Mouse (Mus musculus) midbrain, embryonic 11.5 days (tissue): Measurements from ENCODE around the gene Hps1. TPM values are rescaled to one million over a fixed set of nuclear protein-coding genes. Genes with fewer than 3 reads are reported as not detected.

Experiments
- ATAC-seq: fragments of 200-750 bp; cut with Nextera tagmentation; 2 replicates; pipeline ENCODE4 v1.8.0; 2017; ENCODE audit warnings: moderate TSS enrichment, moderate library complexity; ENCODE audit not compliant: low FRiP score
- DNase-seq: peaks from one replicate; pipeline ENCODE4 v3.0.0; 2015; ENCODE audit warnings: low spot score; ENCODE audit errors: missing footprints
- H3K27ac ChIP-seq: fragments of 300-500 bp; sonication (generic); 2 replicates; pipeline ENCODE4 v1.5.1; 2014; ENCODE audit warnings: low read depth, low read length
- H3K27me3 ChIP-seq: fragments of 300-500 bp; sonication (generic); 2 replicates; pipeline ENCODE4 v1.6.1; 2014; ENCODE audit warnings: mild to moderate bottlenecking, low read length, moderate library complexity, mixed read lengths; ENCODE audit not compliant: control insufficient read depth, insufficient read depth
- H3K36me3 ChIP-seq: fragments of 300-500 bp; sonication (generic); 2 replicates; pipeline ENCODE4 v1.6.1; 2014; ENCODE audit warnings: mild to moderate bottlenecking, low read length, moderate library complexity, mixed read lengths; ENCODE audit not compliant: control insufficient read depth, insufficient read depth
- H3K4me1 ChIP-seq: fragments of 300-500 bp; sonication (generic); 2 replicates; pipeline ENCODE4 v1.6.1; 2014; ENCODE audit warnings: low read length; ENCODE audit not compliant: control insufficient read depth, insufficient read depth
- H3K4me2 ChIP-seq: fragments of 300-500 bp; sonication (generic); 2 replicates; pipeline ENCODE4 v1.6.1; 2014; ENCODE audit warnings: mild to moderate bottlenecking, moderate library complexity
- H3K4me3 ChIP-seq: fragments of 300-500 bp; sonication (generic); 2 replicates; pipeline ENCODE4 v1.5.1; 2014; ENCODE audit warnings: low read depth, low read length
- H3K9ac ChIP-seq: fragments of 300-500 bp; sonication (generic); 2 replicates; pipeline ENCODE4 v1.6.1; 2014; ENCODE audit warnings: low read length
- H3K9me3 ChIP-seq: fragments of 300-500 bp; sonication (generic); 2 replicates; pipeline ENCODE4 v1.6.1; 2016; ENCODE audit warnings: low read length; ENCODE audit not compliant: control insufficient read depth
- WGBS: fragments of 180-500 bp; shearing (Covaris S2); extraction: QIAGEN DNeasy Blood & Tissue Kit; methylation state at CpG from one replicate; pipeline ENCODE4 v1.1.7; 2014; 5-methylcytosine and 5-hydroxymethylcytosine counted together
- polyA plus RNA-seq: library from polyadenylated mRNA; unstranded; fragments of >200 nt; fragmentation: Nextera tagmentation; extraction: Ambion mirVana; gene quantifications from 2 replicates; pipeline ENCODE4 v1.2.1, GENCODE M21; 2014

Gene Hps1
- polyA plus RNA-seq, 1 experiment from 2014 or later: 10.3 TPM

DNA sequence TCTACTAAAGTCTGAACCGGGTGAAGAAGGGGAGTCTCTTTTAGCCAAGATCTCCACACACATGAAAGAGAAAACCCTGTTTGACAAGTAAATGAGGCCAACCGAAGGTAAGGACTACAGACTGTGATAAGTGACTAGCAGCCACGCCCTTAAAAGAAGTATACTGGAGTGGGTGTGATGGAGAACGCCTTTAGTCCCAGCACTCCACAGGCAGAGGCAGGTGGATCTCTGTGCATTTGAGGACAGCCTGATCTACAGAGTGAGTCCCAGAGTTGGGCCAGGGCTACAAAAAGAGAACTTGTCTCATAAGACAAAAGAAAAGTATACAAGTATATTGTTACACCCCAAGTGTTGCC lies 33.9 kb downstream of the Hps1 start:
- no peak overlapping the region for H3K4me2 ChIP-seq
- peaks cover under 1% of the 10 kb centered on the region; the same call in 1 of the 2 replicates for H3K4me1 ChIP-seq
- H3K36me3 ChIP-seq: no peaks in the 10 kb centered on the region
- 79% methylated on average over 4 of the region's 4 CpGs for WGBS
- DNase-seq: no peak
- H3K9me3 ChIP-seq: no peaks in the 10 kb centered on the region
- H3K9ac ChIP-seq: no peak overlapping the region
- H3K27ac ChIP-seq: no peak overlapping the region
- H3K27me3 ChIP-seq: no peaks in the 10 kb centered on the region
- H3K4me3 ChIP-seq: no peak overlapping the region
- no peak for ATAC-seq

DNA sequence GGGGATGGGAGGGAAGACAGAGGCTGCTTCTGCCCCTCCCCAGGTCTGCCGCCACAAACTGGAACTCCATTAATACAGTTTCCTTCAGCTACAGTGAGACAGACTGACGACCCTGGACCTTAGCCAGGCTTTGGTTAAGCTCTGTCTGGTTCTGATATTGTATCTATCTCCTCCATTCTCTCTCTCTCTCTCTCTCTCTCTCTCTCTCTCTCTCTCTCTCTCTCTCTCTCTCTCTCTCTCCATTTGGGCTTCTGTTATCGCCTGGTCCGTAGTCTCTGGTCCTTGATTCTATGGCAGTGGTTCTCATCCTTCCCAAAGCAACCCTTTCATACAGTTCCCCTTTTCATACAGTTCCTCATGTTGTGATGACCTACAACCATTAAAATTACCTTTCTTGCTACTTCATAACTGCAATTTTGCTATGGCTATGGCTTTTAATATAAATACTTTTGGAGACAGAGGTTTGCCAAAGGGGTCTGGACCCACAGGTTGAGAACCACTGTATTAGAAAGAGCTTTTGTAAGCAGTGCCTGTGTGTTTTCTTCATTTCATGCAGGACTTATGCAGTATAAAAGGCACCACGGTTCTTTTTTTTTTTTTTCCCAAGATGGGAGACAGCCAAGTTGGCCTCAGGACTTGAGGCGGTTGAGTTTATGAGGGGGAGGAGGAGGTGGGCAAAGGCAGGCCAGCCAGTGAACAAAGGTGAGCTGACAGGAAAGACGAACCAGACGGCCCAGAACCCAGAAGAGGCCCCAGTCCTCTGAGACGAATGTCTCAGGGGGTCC lies 34.5 kb downstream of the Hps1 start:
- H3K4me2 ChIP-seq: no peak overlapping the region
- no peaks in the 10 kb centered on the region for H3K4me1 ChIP-seq
- no peaks in the 10 kb centered on the region for H3K36me3 ChIP-seq
- no peak overlapping the region for H3K27ac ChIP-seq
- WGBS: 74% methylated on average over 9 of the region's 9 CpGs
- no peak for ATAC-seq
- DNase-seq: no peak
- H3K9me3 ChIP-seq: no peaks in the 10 kb centered on the region
- H3K4me3 ChIP-seq: no peak overlapping the region
- no peaks in the 10 kb centered on the region for H3K27me3 ChIP-seq
- no peak overlapping the region for H3K9ac ChIP-seq

- Histone ChIP-seq H3K4me3 (no peak overlapping the region), H3K9me3 (no peaks in the 10 kb centered on the region), H3K27ac (no peak overlapping the region), H3K4me1 (no peaks in the 10 kb centered on the region), H3K27me3 (no peaks in the 10 kb centered on the region), H3K36me3 (no peaks in the 10 kb centered on the region), H3K4me2 (no peak overlapping the region), H3K9ac (no peak overlapping the region)
- DNase-seq (peak; percentile 86), ATAC-seq (peak; percentile 77)
- WGBS: 34% methylated on average over 4 of the region's 4 CpGs
These were observed 35.6 kb downstream of the Hps1 start for GRCm38 (mm10) chr19:42744162-42744586.

- DNase-seq (no peak), ATAC-seq (no peak)
- no peak overlapping the region for H3K4me2 ChIP-seq
These were observed 36.5 kb downstream of the Hps1 start for GRCm38 (mm10) chr19:42743261-42743660.

GRCm38 (mm10) chr19:42741884-42742283 lies 37.9 kb downstream of the Hps1 start:
- ATAC-seq: no peak
- Histone ChIP-seq H3K4me3 (no peak overlapping the region), H3K4me2 (no peak overlapping the region), H3K9ac (no peak overlapping the region), H3K27ac (no peak overlapping the region), H3K4me1 (no peaks in the 10 kb centered on the region), H3K36me3 (no peaks in the 10 kb centered on the region), H3K27me3 (no peaks in the 10 kb centered on the region), H3K9me3 (no peaks in the 10 kb centered on the region)
- no peak for DNase-seq
- 85% methylated on average over 14 of the region's 14 CpGs for WGBS

More at GRCm38 (mm10) chr19:42743261-42743660, 36.5 kb downstream of the Hps1 start:
- WGBS: 73% methylated on average over 16 of the region's 16 CpGs
- Histone ChIP-seq H3K9me3 (no peaks in the 10 kb centered on the region), H3K27me3 (no peaks in the 10 kb centered on the region), H3K4me3 (no peak overlapping the region), H3K4me1 (no peaks in the 10 kb centered on the region), H3K9ac (no peak overlapping the region), H3K36me3 (no peaks in the 10 kb centered on the region), H3K27ac (no peak overlapping the region)

GRCm38 (mm10) chr19:42740163-42740899 lies 39.4 kb downstream of the Hps1 start:
- Histone ChIP-seq H3K9ac (no peak overlapping the region), H3K27ac (no peak overlapping the region), H3K4me3 (no peak overlapping the region), H3K36me3 (no peaks in the 10 kb centered on the region), H3K4me1 (no peaks in the 10 kb centered on the region), H3K4me2 (no peak overlapping the region), H3K9me3 (no peaks in the 10 kb centered on the region), H3K27me3 (no peaks in the 10 kb centered on the region)
- DNase-seq (no peak), ATAC-seq (no peak)
- WGBS: 81% methylated on average over 8 of the region's 8 CpGs

GRCm38 (mm10) chr19:42739734-42740133 lies 40.0 kb downstream of the Hps1 start:
- Histone ChIP-seq H3K9me3 (no peaks in the 10 kb centered on the region), H3K4me1 (no peaks in the 10 kb centered on the region), H3K4me2 (no peak overlapping the region), H3K9ac (no peak overlapping the region), H3K27me3 (no peaks in the 10 kb centered on the region), H3K36me3 (no peaks in the 10 kb centered on the region), H3K27ac (no peak overlapping the region), H3K4me3 (no peak overlapping the region)
- ATAC-seq: no peak
- WGBS: 90% methylated on average over 6 of the region's 6 CpGs
- no peak for DNase-seq

GRCm38 (mm10) chr19:42737753-42738152 lies 42.0 kb downstream of the Hps1 start:
- WGBS: 73% methylated on average over 9 of the region's 9 CpGs
- ATAC-seq: no peak
- no peaks in the 10 kb centered on the region for H3K27me3 ChIP-seq

DNA sequence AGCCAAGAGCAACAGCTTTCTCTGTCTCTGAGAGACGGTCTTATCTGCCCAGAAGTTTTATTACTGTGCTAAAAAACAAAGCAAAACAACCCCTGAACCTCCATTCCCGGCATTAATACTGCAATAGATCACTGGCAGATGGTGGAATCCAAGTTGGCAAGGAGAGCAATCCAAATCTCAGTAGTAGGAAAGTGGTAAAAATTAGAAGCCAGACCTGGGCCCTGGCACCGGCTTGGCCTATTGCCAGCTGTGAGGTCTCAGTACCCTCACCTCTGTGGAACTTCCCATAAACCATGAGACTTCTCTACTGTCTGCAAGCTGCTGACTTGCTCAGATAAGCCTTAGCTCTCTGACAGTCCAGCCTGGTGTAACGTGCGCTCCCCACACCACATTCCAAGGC lies 44.8 kb downstream of the Hps1 start:
- Histone ChIP-seq H3K36me3 (no peaks in the 10 kb centered on the region), H3K9ac (no peak overlapping the region), H3K27ac (no peak overlapping the region), H3K27me3 (no peaks in the 10 kb centered on the region), H3K4me2 (no peak overlapping the region), H3K9me3 (no peaks in the 10 kb centered on the region), H3K4me1 (no peaks in the 10 kb centered on the region), H3K4me3 (no peak overlapping the region)
- DNase-seq: no peak
- ATAC-seq: no peak
- 85% methylated on average over 5 of the region's 5 CpGs for WGBS

More at GRCm38 (mm10) chr19:42737753-42738152, 42.0 kb downstream of the Hps1 start:
- no peak overlapping the region for H3K4me3 ChIP-seq
- no peaks in the 10 kb centered on the region for H3K4me1 ChIP-seq
- no peak overlapping the region for H3K9ac ChIP-seq
- no peak for DNase-seq
- H3K4me2 ChIP-seq: no peak overlapping the region
- H3K9me3 ChIP-seq: no peaks in the 10 kb centered on the region
- no peak overlapping the region for H3K27ac ChIP-seq
- H3K36me3 ChIP-seq: no peaks in the 10 kb centered on the region
